Comparison of ENCODE assay signal across 26 mouse cellular contexts in genomic region chr11:78327215-78327614, GRCm38 (mm10). TPM values are rescaled to one million over a fixed set of nuclear protein-coding genes. Genes with fewer than 3 reads are reported as not detected.
DNase-seq lines count a peak whose midpoint lies in the region; ATAC-seq and TF ChIP-seq lines count a peak whose summit lies in the region.
"Had no signal": no experiment of that assay in that cellular context is flagged by ENCODE, and none has a peak within 500 bp of the region (broad histone marks: within the 10 kb centered on the region; RNA-seq: fewer than 3 reads in every experiment).

No protein-coding gene starts in this region.

- 76% methylated on average over 4 of the region's 4 CpGs for WGBS in liver, embryonic 12.5 days (ENCODE audit: insufficient replicate concordance)

- TF ChIP-seq RAD21 in CH12.LX (IDR thresholded peaks at IDR 0.05; ENCODE audit: low read depth, low read length) = no peak

- H3K27ac ChIP-seq in liver, embryonic 12.5 days = no peak overlapping the region
- no peak overlapping the region for H3K27ac ChIP-seq in CH12.LX (ENCODE audit: insufficient read depth, low read depth)
- H3K27ac ChIP-seq: embryonic facial prominence, embryonic 12.5 days had no signal

- dilution Hi-C loops in CH12.LX (cut with MboI; ENCODE audit: extremely low pct_ligation_motif_present, extremely low pct_unique_long_range_greater_than_20kb, low sequenced_read_pairs) = no loop called here

- H3K9ac ChIP-seq in liver, embryonic 12.5 days = no peak overlapping the region
- H3K9ac ChIP-seq in CH12.LX (ENCODE audit: insufficient read depth, low read depth) = no peak overlapping the region
- H3K9ac ChIP-seq: embryonic facial prominence, embryonic 12.5 days; hindbrain, embryonic 13.5 days had no signal

- ATAC-seq in liver, embryonic 12.5 days = no peak
- ATAC-seq: forebrain, embryonic 14.5 days; hindbrain, embryonic 16.5 days; intestine, embryonic 15.5 days had no signal

- peaks cover 28% of the 10 kb centered on the region for H3K4me1 ChIP-seq in liver, embryonic 12.5 days
- H3K4me1 ChIP-seq in CH12.LX (ENCODE audit: control insufficient read depth in 1 of 2, insufficient read depth in 2 of 2) = peaks cover 8 to 36% of the 10 kb centered on the region in 2 experiments

- H3K9me3 ChIP-seq in liver, embryonic 12.5 days (replicated peaks) = no peaks in the 10 kb centered on the region
- no peaks in the 10 kb centered on the region for H3K9me3 ChIP-seq in CH12.LX (replicated peaks; ENCODE audit: low read length)
- H3K9me3 ChIP-seq: embryonic facial prominence, embryonic 12.5 days; embryonic facial prominence, embryonic 15.5 days; heart, embryonic 12.5 days; heart, embryonic 15.5 days; hindbrain, embryonic 10.5 days; hindbrain, embryonic 13.5 days; intestine, embryonic 15.5 days had no signal

- in situ Hi-C loops in CH12.LX (cut with MboI; ENCODE audit: low pct_ligation_motif_present, low pct_unique_long_range_greater_than_20kb, low sequenced_read_pairs) = no loop called here

- no peaks in the 10 kb centered on the region; the same call in 1 of the 2 replicates for H3K27me3 ChIP-seq in liver, embryonic 12.5 days (replicated peaks)
- no peaks in the 10 kb centered on the region for H3K27me3 ChIP-seq in CH12.LX (replicated peaks)
- H3K27me3 ChIP-seq: embryonic facial prominence, embryonic 12.5 days; embryonic facial prominence, embryonic 15.5 days; heart, embryonic 12.5 days; heart, embryonic 15.5 days; hindbrain, embryonic 13.5 days; intestine, embryonic 15.5 days had no signal

- no peak for TF ChIP-seq CTCF in CH12.LX (conservative IDR thresholded peaks at IDR 0.05 in 1 of 2, IDR thresholded peaks at IDR 0.05 in 1 of 2; ENCODE audit: low read depth in 2 of 2, low read length in 2 of 2)

- TF ChIP-seq EP300 in CH12.LX (IDR thresholded peaks at IDR 0.05; ENCODE audit: low read length) = no peak

- no peak for TF ChIP-seq POLR2A in CH12.LX (IDR thresholded peaks at IDR 0.05; ENCODE audit: low read depth, low read length)

- H3K79me2 ChIP-seq in CH12.LX (replicated peaks; ENCODE audit: control insufficient read depth, extremely low read depth, insufficient read depth, poor library complexity, severe bottlenecking) = peaks cover 8% of the 10 kb centered on the region; the same call in 1 of the 2 replicates

- peak; percentile 37 for DNase-seq in cerebellum, adult 9-10 months
- DNase-seq in cerebellum, postnatal 14 days = no peak
- no peak for DNase-seq in liver
- no peak for DNase-seq in CH12.LX (ENCODE audit: extremely low read depth)
- no peak for DNase-seq in urinary bladder, adult 2 months (ENCODE audit: low spot score)
- DNase-seq: adrenal gland, adult 8-10 months; adrenal gland, postnatal 25 days; cerebellum, adult 11-12 months; cerebellum, adult 8-10 months; cerebellum, postnatal 25 days; forebrain, postnatal 0 days; gastrocnemius, postnatal 36 days; heart, adult 2 months; heart, postnatal 10 days; heart, postnatal 36 days had no signal

- peaks cover 27% of the 10 kb centered on the region for H3K36me3 ChIP-seq in liver, embryonic 12.5 days
- peaks cover 3 to 48% of the 10 kb centered on the region in 2 experiments for H3K36me3 ChIP-seq in CH12.LX (replicated peaks in 1 of 2; ENCODE audit: control insufficient read depth in 1 of 2, insufficient read depth in 1 of 2, low read length in 1 of 2)
- H3K36me3 ChIP-seq: embryonic facial prominence, embryonic 15.5 days; heart, embryonic 15.5 days; intestine, embryonic 15.5 days had no signal

- no peak overlapping the region; the same call in 1 of the 2 replicates for H3K4me3 ChIP-seq in liver, embryonic 12.5 days
- no peak overlapping the region for H3K4me3 ChIP-seq in CH12.LX (replicated peaks in 1 of 3; ENCODE audit: low read depth in 2 of 3, low read length in 2 of 3, poor library complexity in 1 of 3)

- peak overlapping the region; percentile 95; the same call in 1 of the 2 replicates for H3K4me2 ChIP-seq in liver, embryonic 12.5 days
- H3K4me2 ChIP-seq in CH12.LX (ENCODE audit: insufficient read depth, low read depth, poor library complexity, severe bottlenecking) = no peak overlapping the region

TF ChIP-seq in CH12.LX, 34 proteins besides CTCF, POLR2A, EP300 and RAD21:
- TF ChIP-seq KAT2A (IDR thresholded peaks at IDR 0.05; ENCODE audit: insufficient replicate concordance, low read length) = no peak
- peak; percentile 93 for TF ChIP-seq MAFK (IDR thresholded peaks at IDR 0.05; ENCODE audit: insufficient replicate concordance, low read length)
TF ChIP-seq in CH12.LX: peak in this region for 1.

RNA-seq across cellular contexts. Expression of gene Pigs, which starts 1.0 kb away (rescaled TPM):
- polyA plus RNA-seq in liver, embryonic 12.5 days (2016; fragmentation: Nextera tagmentation; extraction: Ambion mirVana) = 40.8 and 42.6 TPM in 2 replicates
- total RNA-seq in CH12.LX (2012; rRNA removed) (51.2 and 53.1 TPM in 2 replicates), CH12.LX (2014; rRNA removed) (25.7 and 26.3 TPM in 2 replicates)
- 51.8 and 65.4 TPM in 2 replicates for polyA plus RNA-seq in CH12.LX (2012; ENCODE audit: insufficient read length, low read depth)
- 44.2 and 44.9 TPM in 2 replicates for polyA plus RNA-seq in urinary bladder, adult 2 months (2012; rRNA removed)

RNA-seq across cellular contexts. Expression of gene Aldoc, which starts 4.4 kb away (rescaled TPM):
- polyA plus RNA-seq in liver, embryonic 12.5 days (2016; fragmentation: Nextera tagmentation; extraction: Ambion mirVana) = 4.7 and 5.1 TPM in 2 replicates
- total RNA-seq in CH12.LX (2012; rRNA removed) (23.6 and 90.2 TPM in 2 replicates), CH12.LX (2014; rRNA removed) (96.5 and 119 TPM in 2 replicates)
- 20.4 and 25.0 TPM in 2 replicates for polyA plus RNA-seq in CH12.LX (2012; ENCODE audit: insufficient read length, low read depth)
- 3.3 and 4.1 TPM in 2 replicates for polyA plus RNA-seq in urinary bladder, adult 2 months (2012; rRNA removed)

RNA-seq across cellular contexts. Expression of gene Unc119, which starts 16.1 kb away (rescaled TPM):
- 46.5 and 50.4 TPM in 2 replicates for polyA plus RNA-seq in liver, embryonic 12.5 days (2016; fragmentation: Nextera tagmentation; extraction: Ambion mirVana)
- total RNA-seq in CH12.LX (2012; rRNA removed) (80.5 and 81.6 TPM in 2 replicates), CH12.LX (2014; rRNA removed) (197 and 227 TPM in 2 replicates)
- 146 and 173 TPM in 2 replicates for polyA plus RNA-seq in CH12.LX (2012; ENCODE audit: insufficient read length, low read depth)
- polyA plus RNA-seq in urinary bladder, adult 2 months (2012; rRNA removed) = 91.5 and 94.3 TPM in 2 replicates

RNA-seq across cellular contexts. Expression of gene Spag5, which starts 25.9 kb away (rescaled TPM):
- polyA plus RNA-seq in liver, embryonic 12.5 days (2016; fragmentation: Nextera tagmentation; extraction: Ambion mirVana) = 38.6 and 40.0 TPM in 2 replicates
- total RNA-seq in CH12.LX (2012; rRNA removed) (57.0 and 57.2 TPM in 2 replicates), CH12.LX (2014; rRNA removed) (47.7 and 50.4 TPM in 2 replicates)
- 81.8 and 92.3 TPM in 2 replicates for polyA plus RNA-seq in CH12.LX (2012; ENCODE audit: insufficient read length, low read depth)
- polyA plus RNA-seq in urinary bladder, adult 2 months (2012; rRNA removed) = 1.4 and 1.7 TPM in 2 replicates

RNA-seq across cellular contexts. Expression of gene BC030499, which starts 36.6 kb away (rescaled TPM):
- polyA plus RNA-seq in liver, embryonic 12.5 days (2016; fragmentation: Nextera tagmentation; extraction: Ambion mirVana) = 0.22 and 0.23 TPM in 2 replicates
- total RNA-seq in CH12.LX (2012; rRNA removed) (1.1 and 1.3 TPM in 2 replicates), CH12.LX (2014; rRNA removed) (0.70 and 0.81 TPM in 2 replicates)
- 1.3 and 1.4 TPM in 2 replicates for polyA plus RNA-seq in CH12.LX (2012; ENCODE audit: insufficient read length, low read depth)
- polyA plus RNA-seq in urinary bladder, adult 2 months (2012; rRNA removed) = 0.28 and 0.55 TPM in 2 replicates
- total RNA-seq: granulocyte monocyte progenitor cell, adult 5-6 weeks had no signal
- polyA plus RNA-seq: forebrain, postnatal 0 days had no signal
